Mouse (Mus musculus): Measurements from ENCODE around the gene Adk.

Adk gene

DNA sequence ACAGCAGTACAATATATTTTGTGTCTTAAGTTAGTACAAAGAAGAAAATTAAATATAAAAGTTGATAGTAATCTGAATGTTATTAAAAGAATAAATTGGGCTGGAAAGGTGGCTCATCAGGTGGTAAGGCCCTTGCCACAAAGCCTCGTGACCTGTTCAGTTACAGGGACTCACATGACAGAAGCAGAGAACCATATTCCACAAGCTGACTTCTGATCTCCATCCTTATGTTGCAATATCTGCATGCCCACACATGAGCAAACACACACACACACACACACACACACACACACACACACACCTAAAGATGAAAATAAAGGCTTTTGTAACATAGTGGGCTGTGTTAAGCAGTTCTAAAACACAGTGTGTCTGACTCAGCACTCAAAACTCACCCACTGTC, 90.2 kb downstream of the Adk start:
- in situ Hi-C loops (cut with MboI, MseI) = no loop called here

DNA sequence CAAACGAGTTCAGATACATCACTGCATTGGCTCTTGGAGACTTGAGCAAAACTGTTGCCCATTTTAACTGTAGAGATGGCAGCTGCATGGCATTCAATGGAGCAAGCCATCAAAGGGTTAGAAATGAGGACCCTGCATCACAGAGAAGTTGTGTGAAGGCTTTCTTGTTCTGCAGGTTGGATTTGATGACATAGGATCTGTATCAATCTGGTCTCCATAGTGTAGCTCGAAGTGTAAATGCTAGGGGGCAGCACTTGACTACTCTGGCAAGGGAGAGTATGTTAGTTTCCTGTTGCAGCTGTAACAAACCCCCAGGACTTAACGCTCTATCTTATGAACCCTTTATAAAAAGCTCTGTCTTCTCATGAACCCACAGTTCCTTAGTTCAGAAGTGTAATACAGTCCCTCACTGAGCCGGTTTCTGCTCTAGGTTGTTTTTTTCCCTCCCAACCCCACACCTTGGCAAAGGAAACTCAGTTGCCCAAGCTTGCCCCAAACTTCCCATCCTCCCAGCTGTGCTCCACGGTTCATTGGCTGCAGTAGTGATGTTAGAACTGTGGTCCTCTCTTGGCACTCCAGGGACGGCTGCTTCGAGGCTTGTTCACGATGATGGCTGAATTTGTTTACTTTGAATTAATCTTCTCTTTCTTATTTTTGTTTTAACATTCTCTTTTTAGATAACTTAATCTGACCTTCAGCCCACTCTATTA, 91.2 kb downstream of the Adk start:
- in situ Hi-C loops (cut with MboI, MseI) = no loop called here

DNA sequence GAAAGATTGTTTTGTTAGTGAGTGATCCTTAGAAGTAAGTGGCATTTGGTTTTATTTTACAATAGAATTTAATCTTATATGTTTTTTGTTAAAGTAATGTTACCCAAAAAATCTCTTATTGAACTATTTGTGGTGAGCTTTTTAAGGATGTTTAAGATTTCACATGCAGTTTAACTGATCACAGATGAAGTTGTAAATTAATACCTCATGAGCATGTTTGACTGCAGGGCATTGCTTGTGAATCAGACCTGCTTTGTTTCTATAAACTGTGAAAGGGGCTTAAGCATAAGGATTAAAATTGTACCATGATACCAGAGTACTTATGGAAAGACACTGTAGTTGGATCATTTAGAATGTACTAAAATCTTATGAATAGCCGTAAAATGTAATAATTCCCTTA, 94.8 kb downstream of the Adk start:
- in situ Hi-C loops (cut with MboI, MseI) = no loop called here

DNA sequence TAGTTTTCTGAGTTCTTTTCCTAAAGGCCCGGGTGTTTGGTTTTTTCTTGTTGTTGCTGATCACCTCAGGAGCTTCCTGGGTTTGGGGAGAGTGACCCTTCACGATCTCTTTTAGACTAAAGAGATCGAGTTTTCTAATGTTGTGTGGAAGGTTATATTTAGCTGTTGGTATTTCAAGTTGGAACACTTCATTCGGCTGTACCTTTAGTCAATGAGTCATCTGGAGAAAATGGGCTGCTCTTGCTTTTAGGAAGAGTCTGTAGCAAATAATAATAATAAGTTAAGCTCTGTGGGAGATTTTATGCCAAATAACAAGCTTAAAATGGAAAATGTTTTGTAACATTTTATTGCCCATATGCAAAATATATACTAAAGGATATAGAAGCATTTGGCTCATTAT, 97.9 kb downstream of the Adk start:
- in situ Hi-C loops (cut with MboI, MseI) = no loop called here

DNA sequence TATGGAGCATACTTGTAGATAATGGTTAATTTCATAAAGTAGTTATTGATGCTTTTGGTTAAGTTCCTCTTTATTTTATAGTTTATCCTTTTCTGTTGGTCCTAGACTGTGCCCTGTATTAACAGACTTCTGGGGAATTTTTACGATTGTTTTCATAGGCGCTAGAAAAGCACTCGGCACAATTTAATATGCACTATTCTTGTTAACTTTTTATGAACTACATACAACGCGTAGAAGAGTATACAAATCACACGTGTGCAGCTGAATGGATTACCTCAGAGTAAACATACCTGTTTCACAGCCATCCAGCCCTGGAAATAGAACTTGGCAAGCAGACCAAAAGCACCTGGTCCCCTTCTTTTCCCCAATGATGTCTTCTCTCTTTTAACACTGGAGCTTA, 99.7 kb downstream of the Adk start:
- in situ Hi-C loops (cut with MboI, MseI) = no loop called here

DNA sequence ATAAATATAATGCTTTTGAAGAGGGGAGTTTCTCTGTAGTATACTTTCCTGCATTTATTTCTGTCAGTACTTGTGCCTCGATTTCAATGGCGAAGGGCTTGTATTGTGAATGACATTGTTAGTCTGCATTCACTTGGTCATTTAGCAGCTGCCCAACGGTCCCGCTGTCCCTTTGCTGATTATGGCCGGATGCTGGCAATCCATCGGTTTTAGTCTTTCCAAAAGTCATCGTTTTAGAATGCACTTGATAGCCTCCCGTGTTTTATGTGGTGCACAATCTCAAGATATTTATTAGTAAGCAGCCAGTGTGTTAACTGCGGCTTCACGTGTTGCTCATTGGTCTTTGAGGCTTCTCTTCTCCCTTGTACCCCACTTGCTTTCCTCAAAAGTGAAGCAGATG, 113.3 kb downstream of the Adk start:
- in situ Hi-C loops (cut with MboI, MseI) = no loop called here

DNA sequence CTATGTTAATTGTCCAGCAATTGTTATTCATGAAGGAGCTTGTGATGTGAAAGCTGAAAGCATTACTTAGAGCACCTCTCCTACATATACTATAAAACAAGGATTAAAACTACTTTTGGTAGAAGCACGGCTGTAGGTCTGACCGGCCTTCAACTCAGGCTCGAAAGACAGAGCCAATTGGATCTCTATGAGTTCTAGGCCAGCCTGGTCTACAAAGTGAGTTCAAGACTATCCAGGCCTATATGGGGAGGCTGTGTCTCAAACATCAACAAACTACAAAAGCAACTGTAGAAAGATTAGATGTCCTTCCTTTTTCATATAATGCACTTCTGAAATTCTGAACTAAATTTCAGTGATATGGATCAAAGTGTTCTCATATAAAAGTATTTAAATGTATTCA, 113.7 kb downstream of the Adk start:
- in situ Hi-C loops (cut with MboI, MseI) = no loop called here

DNA sequence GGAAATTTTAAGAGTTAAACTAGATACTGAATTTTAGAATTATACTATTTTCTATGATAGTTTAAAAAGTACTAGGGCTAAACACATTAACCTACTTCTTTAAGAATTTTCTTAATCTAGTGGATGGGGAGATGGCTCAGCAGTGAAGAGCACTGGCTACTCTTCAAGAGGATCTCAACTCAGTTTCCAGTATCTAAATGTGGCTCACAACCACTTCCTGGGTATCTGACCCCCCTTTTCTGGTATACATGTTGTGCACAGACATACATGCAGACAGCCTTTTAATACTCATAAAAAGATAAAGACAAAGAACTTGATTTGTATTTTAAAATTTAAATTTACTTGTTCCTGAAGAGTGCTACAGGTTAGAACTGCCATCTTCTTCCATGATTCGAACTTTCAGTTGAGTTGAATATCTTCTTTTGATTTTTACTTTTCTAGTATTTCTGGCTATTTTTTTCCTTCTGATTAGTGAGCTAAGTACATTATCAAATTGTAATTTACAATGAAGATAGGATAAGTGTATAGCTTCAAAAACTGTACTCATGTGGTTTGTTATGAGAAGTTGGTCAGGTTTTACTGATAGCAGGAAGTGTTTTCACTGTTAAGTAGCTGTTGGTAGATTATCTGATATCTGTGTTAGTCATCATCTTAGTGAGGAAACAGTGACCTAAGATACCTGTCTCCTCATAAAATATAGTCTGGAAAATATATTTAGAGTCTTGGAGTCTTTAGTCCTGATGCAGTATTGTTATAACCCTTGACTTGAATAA, 121.8 kb downstream of the Adk start:
- in situ Hi-C loops (cut with MboI, MseI) = no loop called here

DNA sequence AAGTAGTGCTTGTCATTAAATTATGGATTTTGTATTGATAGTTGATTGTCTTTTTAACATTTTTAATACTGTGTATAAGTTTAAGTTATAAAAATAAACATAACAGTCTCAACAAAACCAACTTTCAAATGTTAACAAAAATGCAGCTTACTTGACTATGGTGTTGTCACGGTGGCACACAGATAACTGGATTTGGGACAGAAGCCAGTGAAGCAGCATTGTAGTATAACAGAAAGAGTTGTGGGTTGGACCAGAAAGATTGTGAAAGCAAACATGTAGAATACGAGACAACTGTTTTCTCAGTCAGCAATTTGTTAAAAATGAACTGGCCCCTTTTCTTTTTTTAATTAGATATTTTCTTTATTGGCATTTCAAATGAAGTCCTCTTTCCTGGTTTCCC, 122.4 kb downstream of the Adk start:
- in situ Hi-C loops (cut with MboI, MseI) = no loop called here

DNA sequence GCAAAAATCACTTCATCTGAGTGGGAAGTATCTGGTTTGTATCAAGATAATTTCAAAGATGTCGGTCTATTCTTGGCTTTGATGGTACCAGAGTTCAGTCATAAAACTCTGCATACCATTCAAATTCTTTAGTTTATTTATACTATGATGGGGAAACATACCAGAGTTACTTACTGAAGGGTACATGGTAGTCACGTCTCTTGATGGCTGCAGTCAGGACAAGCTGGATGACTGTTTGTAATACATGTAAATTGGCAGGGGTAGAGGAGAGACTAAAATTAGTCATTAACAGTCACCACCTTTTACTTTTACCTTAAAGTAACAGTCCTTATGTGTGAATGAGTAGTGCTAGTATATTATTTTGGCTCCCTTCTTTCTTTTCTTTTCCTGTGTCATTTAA, 125.4 kb downstream of the Adk start:
- in situ Hi-C loops (cut with MboI, MseI) = no loop called here

DNA sequence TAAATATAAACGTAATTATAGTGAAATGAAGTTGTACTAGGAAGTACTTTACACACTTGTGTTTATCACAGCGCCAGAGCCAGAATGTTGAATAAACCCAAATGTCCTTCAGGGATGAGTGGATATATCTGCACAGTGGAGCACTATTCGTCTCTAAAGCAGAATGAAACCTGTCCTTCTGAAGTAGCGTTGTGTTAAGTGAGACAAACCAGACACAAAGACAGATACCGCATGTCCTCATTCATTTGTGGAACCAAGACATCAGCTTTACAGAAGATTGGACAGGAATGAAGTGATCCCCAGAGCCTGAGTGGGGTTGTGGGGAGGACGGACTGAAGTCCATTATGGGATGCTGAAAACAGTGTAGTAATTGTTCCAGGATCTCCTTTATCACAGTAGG, 126.0 kb downstream of the Adk start:
- in situ Hi-C loops (cut with MboI, MseI) = no loop called here

DNA sequence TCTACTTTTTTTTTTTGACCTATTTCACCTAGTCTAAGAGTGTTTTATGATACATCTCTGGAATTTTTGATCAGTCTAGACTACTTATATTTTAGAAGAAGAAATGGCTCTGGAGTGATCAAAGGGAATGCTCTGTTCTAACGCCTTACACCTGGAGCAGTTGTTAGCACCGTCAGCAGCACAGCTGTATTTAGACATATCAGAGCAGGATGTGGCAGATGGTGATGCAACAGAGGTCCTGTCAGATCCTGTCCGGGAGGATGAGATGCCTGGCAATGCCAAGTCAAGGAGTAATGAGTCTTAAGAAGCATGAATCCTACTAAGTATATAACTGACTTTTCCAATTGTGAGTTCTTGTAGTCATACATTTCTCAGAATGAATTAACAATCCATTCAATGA, 128.7 kb downstream of the Adk start:
- in situ Hi-C loops (cut with MboI, MseI) = no loop called here

DNA sequence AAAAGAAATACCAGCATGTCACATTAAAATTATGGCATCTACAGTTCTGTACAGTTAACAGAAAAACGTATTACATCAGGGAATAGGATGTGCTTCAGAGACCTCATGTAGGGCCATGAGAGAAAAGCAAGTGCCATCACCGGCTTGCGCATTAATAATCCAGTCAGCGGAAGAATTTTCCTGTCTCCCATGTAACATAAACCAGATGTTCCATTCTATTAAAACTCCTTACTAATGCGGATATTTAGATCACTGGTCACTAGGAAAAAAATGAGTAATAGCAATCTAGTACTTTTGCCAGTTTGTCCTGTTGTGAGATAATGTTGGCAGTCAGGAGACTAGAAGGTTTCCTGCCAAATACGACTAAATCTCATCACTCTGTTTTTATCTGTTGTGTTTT, 139.6 kb downstream of the Adk start:
- in situ Hi-C loops (cut with MboI, MseI) = no loop called here

DNA sequence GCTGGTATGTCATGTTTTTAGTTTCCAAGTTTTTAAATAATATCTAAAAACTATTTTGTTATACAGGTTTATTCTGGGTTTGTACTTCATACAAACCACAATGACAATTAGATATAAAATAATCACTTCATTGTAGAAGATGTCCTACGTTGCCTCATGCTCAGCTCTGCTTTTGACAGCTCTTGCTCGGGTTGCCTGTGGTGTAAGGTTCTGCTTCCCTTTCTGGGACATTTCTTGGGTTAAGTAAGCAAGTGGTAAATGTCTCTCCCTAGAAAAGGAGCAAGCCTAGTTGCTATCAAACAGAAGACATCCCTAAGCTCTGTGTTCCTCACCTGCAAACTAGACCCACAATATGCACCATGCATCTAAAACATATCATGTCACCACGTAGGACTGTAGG, 140.4 kb downstream of the Adk start:
- in situ Hi-C loops (cut with MboI, MseI) = no loop called here

DNA sequence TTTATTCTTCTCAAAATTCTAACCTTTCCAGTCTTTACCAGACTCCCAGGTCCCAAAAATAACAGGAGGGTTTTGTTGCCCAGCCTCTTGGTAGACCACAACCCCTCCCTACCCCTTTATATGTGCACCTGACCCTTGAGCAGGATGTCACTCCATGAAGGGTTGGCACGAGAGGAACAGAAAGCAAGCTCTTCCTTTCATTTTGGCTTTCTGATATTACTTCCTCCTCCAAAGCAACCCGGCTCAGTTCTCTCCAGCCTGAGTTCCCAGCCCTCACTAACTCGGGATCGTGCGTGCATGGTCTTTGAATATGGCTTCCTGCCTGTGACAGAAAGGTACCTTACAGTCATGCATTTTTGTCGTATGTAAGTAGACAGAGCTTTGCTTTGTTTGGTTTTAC, 142.0 kb downstream of the Adk start:
- in situ Hi-C loops (cut with MboI, MseI) = no loop called here

DNA sequence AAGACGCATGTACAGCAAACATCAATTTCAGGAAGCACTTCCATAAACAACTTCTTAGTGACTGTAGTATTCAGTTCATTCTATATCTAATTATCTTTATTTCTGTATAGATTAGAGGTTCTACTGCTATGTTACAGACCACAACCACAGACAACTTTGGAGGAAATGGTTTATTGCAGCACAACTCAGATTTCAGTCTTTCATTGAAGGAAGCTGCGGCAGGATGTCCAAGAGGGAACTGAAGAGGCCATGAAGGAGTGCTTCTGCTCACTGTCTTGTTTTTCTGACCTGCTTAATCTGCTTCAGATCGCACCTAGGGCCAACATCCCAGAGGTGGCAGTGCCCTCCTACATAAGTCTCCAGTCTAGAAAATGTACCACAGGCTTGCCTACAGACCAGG, 148.5 kb downstream of the Adk start:
- in situ Hi-C loops (cut with MboI, MseI) = no loop called here

DNA sequence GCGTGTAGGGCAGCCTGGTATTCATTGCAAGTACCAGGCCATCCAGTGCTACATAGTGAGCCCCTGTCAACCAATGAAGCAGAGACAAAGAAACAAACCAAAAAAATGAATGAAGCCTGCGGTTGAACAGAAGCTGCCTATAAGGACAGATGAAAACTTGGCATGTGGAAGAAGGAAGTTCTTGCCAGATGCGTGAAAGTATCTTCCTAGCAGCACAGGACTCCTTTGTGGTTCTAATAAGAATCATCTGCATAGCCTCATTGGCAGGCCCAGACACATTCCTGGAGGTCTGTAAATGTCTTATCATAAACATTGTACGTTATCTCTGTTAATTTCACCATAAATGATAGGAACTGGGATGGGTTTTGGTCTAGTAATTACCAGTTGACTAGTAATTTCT, 154.1 kb downstream of the Adk start:
- in situ Hi-C loops (cut with MboI, MseI) = no loop called here

DNA sequence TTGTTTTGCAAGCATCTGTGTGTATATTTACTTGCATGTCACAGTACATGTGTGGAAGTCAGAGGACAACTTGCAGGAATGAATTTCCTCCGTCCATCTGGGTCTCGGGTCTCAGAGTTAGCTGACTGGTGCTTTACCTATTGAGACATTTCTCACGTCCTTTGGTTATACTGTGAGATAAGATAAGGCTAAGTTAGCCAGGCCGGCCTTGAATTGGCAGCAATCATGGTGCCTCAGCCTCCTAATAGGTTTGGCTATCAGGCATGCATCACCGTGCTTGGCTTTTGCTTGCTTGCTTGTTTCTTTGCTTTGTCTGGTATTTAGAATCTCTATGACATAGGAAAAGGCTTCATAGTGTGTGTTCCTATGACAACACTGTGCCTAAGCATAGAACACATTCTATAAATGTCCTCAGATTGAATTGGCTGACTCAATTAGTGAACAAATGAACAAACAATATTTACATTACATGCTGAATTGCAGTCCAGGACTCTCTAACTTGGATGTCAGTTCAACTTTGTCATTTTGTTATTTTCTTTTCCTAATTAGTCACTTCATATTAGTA, 169.3 kb downstream of the Adk start:
- in situ Hi-C loops (cut with MboI, MseI) = no loop called here

DNA sequence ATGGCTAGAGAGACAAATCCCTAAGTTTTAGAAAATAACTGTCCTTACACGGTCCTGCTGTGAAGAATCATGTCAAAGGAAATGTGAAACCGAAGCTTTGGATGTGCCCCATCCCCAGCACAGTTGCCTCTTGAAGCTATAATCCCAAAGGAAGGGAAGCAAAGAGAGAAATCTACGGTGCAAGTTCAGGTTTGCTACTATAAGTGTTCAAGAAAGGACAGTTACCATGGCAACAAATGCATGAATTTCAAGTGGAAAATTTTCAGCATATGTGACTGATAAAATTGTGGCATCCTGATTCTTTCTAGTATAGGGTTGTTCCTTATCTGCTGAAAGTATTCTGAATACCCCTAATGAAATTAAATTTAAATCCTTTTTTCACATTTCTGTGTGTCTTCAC, 169.8 kb downstream of the Adk start:
- in situ Hi-C loops (cut with MboI, MseI) = no loop called here

DNA sequence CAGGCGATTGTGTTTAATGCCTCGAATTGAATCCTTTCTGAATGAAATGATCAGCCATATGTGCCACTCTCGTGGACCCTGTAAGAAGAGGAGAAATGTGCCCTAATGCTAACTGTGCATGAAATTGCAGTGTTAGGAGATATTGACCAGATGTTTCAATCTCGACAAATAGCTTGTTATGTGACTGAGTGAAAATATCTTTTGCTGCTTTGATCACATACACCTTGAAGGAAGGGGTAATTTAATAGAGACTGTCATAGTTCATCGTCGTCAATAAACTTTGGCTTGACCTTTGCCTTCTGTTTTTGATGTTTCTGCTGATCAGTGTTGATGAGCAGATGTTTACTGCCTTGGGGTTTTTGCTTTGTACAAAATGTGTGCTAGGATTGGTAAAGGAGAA, 171.1 kb downstream of the Adk start:
- in situ Hi-C loops (cut with MboI, MseI) = no loop called here

DNA sequence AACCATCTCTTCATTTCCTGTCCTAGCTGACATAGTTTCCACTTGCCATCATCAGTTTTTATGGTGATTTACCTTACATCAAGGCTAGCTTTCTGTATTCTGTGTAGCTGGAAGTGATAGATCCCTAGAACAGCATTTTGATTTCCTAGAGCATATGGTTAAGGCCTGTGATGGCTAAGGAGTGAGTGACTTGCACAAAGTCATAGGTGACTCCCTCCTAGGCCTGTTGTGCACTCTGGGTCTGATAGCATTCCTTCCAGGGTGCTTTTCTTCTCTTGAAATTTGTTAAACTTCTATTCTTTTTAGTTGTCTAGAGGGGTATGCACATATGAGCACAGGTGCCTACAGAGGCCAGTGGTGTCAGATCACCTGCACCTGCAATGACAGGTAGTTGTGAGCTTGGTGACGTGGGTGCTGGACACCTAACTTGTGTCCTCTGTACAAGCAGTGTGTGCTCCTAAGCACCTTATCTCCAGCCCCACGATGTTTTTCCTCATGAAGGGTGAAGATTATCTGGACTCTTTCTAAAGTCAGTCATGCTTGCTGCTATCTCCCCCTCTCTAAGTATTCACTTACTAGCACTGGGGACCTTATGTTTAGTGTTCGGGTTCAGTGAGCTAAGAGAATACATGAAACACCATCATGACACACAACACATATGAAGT, 171.7 kb downstream of the Adk start:
- in situ Hi-C loops (cut with MboI, MseI) = no loop called here

DNA sequence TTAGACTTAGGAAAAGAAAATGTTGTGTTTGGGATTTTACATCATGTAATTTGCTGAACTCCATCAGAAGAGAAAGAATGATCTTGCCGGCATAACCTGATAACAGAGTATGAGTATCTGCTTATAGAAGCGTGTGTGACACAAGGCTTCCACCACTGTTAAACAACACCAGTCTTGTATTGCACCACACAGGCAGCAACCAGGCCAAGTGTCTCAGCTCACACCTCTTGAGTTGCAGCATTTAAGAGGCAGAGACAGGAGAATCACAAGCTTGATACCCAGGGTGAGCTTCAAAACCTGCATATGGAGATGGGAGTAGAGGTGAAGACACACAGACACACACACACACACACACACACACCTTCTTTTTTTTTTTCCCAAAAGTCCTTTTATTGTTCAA, 184.7 kb downstream of the Adk start:
- in situ Hi-C loops (cut with MboI, MseI) = no loop called here

DNA sequence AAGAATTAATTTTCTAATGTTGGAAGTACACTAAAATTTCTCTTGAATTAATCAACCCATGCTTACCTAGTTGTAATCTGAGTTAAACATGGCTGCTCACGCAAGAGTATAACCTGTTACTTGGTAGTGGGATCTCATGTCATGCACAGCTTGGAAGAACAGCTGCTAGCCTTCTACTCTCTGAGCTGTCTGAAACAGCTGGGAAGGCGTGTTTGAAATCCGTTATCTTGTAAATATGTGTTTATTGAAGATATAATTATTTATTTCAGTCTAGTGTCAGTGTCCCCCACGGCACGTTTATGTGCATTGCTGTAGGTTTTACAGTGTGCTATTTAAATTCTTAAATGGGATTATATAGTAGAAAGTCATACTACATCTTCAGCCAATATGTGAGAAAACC, 188.7 kb downstream of the Adk start:
- in situ Hi-C loops (cut with MboI, MseI) = no loop called here
